Mouse (Mus musculus): ENCODE measurements at regions not wholly inside any gene's neighbourhood (a gene's known extent, or its start where the extent isn't known, plus 50 kb on each side); places are given as distances from the start of the nearest gene placed in this dataset.

GRCm38 (mm10) chr7:34493892-34494291 is 100.8 kb upstream of the Lsm14a start:
- TF ChIP-seq CTCF (IDR thresholded peaks at IDR 0.05; ENCODE audit: control insufficient read depth, insufficient read depth, insufficient read length) (no peak), MYOG (IDR thresholded peaks at IDR 0.05; ENCODE audit: control insufficient read depth, extremely low read depth, insufficient read length) (no peak), MYOD1 (IDR thresholded peaks at IDR 0.05; ENCODE audit: control insufficient read depth, insufficient read length, low read depth) (no peak), MAX (IDR thresholded peaks at IDR 0.05) (no peak)
